9 mouse cellular contexts compared by ENCODE assay signal in genomic region chr17:49208315-49208820, GRCm38 (mm10).
DNase-seq lines count a peak whose midpoint lies in the region; ATAC-seq and TF ChIP-seq lines count a peak whose summit lies in the region.
"Had no signal": no experiment of that assay in that cellular context is flagged by ENCODE, and none has a peak within 500 bp of the region (broad histone marks: within the 10 kb centered on the region; RNA-seq: fewer than 3 reads in every experiment).

No protein-coding gene starts in this region.

- intact Hi-C loops in gastrocnemius, adult 2 months (cut with DNase I), result no loop called here
- intact Hi-C loops in gastrocnemius, postnatal 14 days (cut with DNase I; ENCODE audit: low total_unique reads), result no loop called here

- no peaks in the 10 kb centered on the region for H3K36me3 ChIP-seq in E14TG2a.4 (ENCODE audit: insufficient read depth, low read length)

- H3K4me1 ChIP-seq in E14TG2a.4 (replicated peaks; ENCODE audit: low read depth, low read length), result peaks cover 18% of the 10 kb centered on the region

- H3K27me3 ChIP-seq in E14TG2a.4 (ENCODE audit: insufficient read depth, low read length), result peaks cover 4% of the 10 kb centered on the region

- no peak for DNase-seq in gastrocnemius, adult 2 months
- no peak for DNase-seq in gastrocnemius, postnatal 14 days
- DNase-seq in kidney, postnatal 4 days, result peak; percentile 34 to 48
- no peak for DNase-seq in kidney, adult 11 months
- DNase-seq in embryo, embryonic 11 days, result peak; percentile 31
- no peak for DNase-seq in ovary, postnatal 36 days (ENCODE audit: low spot score)

- H3K9me3 ChIP-seq in E14TG2a.4 (ENCODE audit: low read length), result no peaks in the 10 kb centered on the region

- H3K4me3 ChIP-seq in gastrocnemius, adult 2 months, result no peak overlapping the region
- H3K4me3 ChIP-seq in E14TG2a.4 (replicated peaks; ENCODE audit: low read length), result no peak overlapping the region

- H3K27ac ChIP-seq in gastrocnemius, adult 2 months, result no peak overlapping the region

- ATAC-seq in megakaryocyte, adult 5-6 weeks (ENCODE audit: poor library complexity, severe bottlenecking), result no peak
- ATAC-seq: hindbrain, embryonic 16.5 days had no signal

- TF ChIP-seq CTCF in gastrocnemius, adult 2 months (IDR thresholded peaks at IDR 0.05), result peak; percentile 30; the same call in 1 of the 2 replicates
- TF ChIP-seq CTCF in E14TG2a.4 (conservative IDR thresholded peaks at IDR 0.05; ENCODE audit: low read length), result peak; percentile 48

Comparison
In these comparisons a context has a peak if more than half of its experiments do, and no peak if none do; other contexts are left out.
1. DNase-seq: peak in kidney, postnatal 4 days (2 of 2) and embryo, embryonic 11 days (single experiment); none in gastrocnemius, adult 2 months (single experiment), gastrocnemius, postnatal 14 days (single experiment), kidney, adult 11 months (single experiment) and ovary, postnatal 36 days (single experiment).